9 mouse cellular contexts compared by ENCODE assay signal in the genomic region with DNA sequence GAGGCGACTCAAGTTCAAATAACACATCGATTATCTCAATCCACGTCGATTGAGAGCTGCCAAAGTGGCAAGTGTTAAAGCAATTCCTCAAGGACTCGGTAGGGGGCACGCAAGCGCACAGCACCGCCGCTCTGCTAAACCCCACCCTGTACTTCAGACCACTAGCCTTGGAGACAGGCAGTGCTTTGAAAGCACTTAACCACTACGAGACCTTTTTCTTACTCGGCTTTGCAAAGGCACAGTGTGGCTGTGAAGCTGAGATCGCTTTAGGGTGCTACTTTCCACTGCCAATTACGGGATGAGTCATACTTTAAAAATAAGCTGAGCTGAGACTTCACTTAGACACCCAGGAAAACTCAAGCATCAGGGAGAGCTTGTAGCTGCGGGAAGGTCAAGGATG. TPM values are rescaled to one million over a fixed set of nuclear protein-coding genes. Genes with fewer than 3 reads are reported as not detected.
DNase-seq lines count a peak whose midpoint lies in the region; ATAC-seq and TF ChIP-seq lines count a peak whose summit lies in the region.
"Had no signal": no experiment of that assay in that cellular context is flagged by ENCODE, and none has a peak within 500 bp of the region (broad histone marks: within the 10 kb centered on the region; RNA-seq: fewer than 3 reads in every experiment).

No protein-coding gene starts in this region.

- H3K4me1 ChIP-seq in E14TG2a.4 (replicated peaks; ENCODE audit: low read depth, low read length), result peaks cover 50% of the 10 kb centered on the region
- H3K4me1 ChIP-seq in embryonic facial prominence, embryonic 14.5 days (ENCODE audit: control insufficient read depth, insufficient read depth, low read length), result no peaks in the 10 kb centered on the region
- H3K4me1 ChIP-seq in heart, embryonic 12.5 days (replicated peaks), result peaks cover 16% of the 10 kb centered on the region; the same call in 1 of the 2 replicates
- H3K4me1 ChIP-seq in lung, adult 2 months (ENCODE audit: control insufficient read depth, insufficient read depth, low read length), result no peaks in the 10 kb centered on the region

- ATAC-seq in embryonic facial prominence, embryonic 14.5 days (ENCODE audit: low read depth), result peak; percentile 82
- peak; percentile 74; the same call in 1 of the 2 replicates for ATAC-seq in heart, embryonic 12.5 days (ENCODE audit: insufficient number of reproducible peaks, low FRiP score)

- TF ChIP-seq CTCF in E14TG2a.4 (conservative IDR thresholded peaks at IDR 0.05; ENCODE audit: low read length), result peak; percentile 80
- TF ChIP-seq CTCF in lung, adult 2 months (IDR thresholded peaks at IDR 0.05; ENCODE audit: insufficient read depth, low read length), result peak; percentile 87

- WGBS in embryonic facial prominence, embryonic 14.5 days, result 9% methylated on average over 14 of the region's 14 CpGs
- 5% methylated on average over 14 of the region's 14 CpGs for WGBS in heart, embryonic 12.5 days
- 5% methylated on average over 14 of the region's 14 CpGs for WGBS in lung, adult 2 months

- H3K9me3 ChIP-seq in E14TG2a.4 (ENCODE audit: low read length), result peaks cover 10% of the 10 kb centered on the region
- 0 out of 2 replicates have a peak, but pooled peaks cover 4% of the 10 kb centered on the region for H3K9me3 ChIP-seq in embryonic facial prominence, embryonic 14.5 days (ENCODE audit: control insufficient read depth, low read length)
- no peaks in the 10 kb centered on the region for H3K9me3 ChIP-seq in heart, embryonic 12.5 days (replicated peaks)
- H3K9me3 ChIP-seq: liver, embryonic 15.5 days had no signal

- H3K4me3 ChIP-seq in E14TG2a.4 (replicated peaks; ENCODE audit: low read length), result peak overlapping the region; percentile 32; the same call in 1 of the 2 replicates
- H3K4me3 ChIP-seq in embryonic facial prominence, embryonic 14.5 days (ENCODE audit: low read depth, low read length), result no peak overlapping the region
- H3K4me3 ChIP-seq in heart, embryonic 12.5 days, result no peak overlapping the region
- no peak overlapping the region for H3K4me3 ChIP-seq in lung, adult 2 months (replicated peaks; ENCODE audit: extremely low read depth, low read depth, low read length)
- H3K4me3 ChIP-seq: liver, embryonic 15.5 days had no signal

- H3K4me2 ChIP-seq in embryonic facial prominence, embryonic 14.5 days (ENCODE audit: low read depth, low read length), result peak overlapping the region; percentile 25; the same call in 1 of the 2 replicates
- peak overlapping the region; percentile 40; the same call in 1 of the 2 replicates for H3K4me2 ChIP-seq in heart, embryonic 12.5 days
- H3K4me2 ChIP-seq: liver, embryonic 15.5 days had no signal

- H3K36me3 ChIP-seq in E14TG2a.4 (ENCODE audit: insufficient read depth, low read length), result no peaks in the 10 kb centered on the region
- no peaks in the 10 kb centered on the region for H3K36me3 ChIP-seq in embryonic facial prominence, embryonic 14.5 days (ENCODE audit: control insufficient read depth, insufficient read depth, low read length)
- no peaks in the 10 kb centered on the region for H3K36me3 ChIP-seq in heart, embryonic 12.5 days
- H3K36me3 ChIP-seq: liver, embryonic 15.5 days had no signal

- H3K27me3 ChIP-seq in E14TG2a.4 (ENCODE audit: insufficient read depth, low read length), result no peaks in the 10 kb centered on the region
- H3K27me3 ChIP-seq in embryonic facial prominence, embryonic 14.5 days (replicated peaks; ENCODE audit: control insufficient read depth, insufficient read depth, low read length), result no peaks in the 10 kb centered on the region
- no peaks in the 10 kb centered on the region for H3K27me3 ChIP-seq in heart, embryonic 12.5 days (replicated peaks)

- H3K9ac ChIP-seq in embryonic facial prominence, embryonic 14.5 days (ENCODE audit: low read depth, low read length), result no peak overlapping the region
- H3K9ac ChIP-seq in heart, embryonic 12.5 days, result no peak overlapping the region
- H3K9ac ChIP-seq: liver, embryonic 15.5 days had no signal

- DNase-seq in adrenal gland, postnatal 25 days, result peak; percentile 61
- DNase-seq in embryonic facial prominence, embryonic 14.5 days (ENCODE audit: low spot score), result peak; percentile 73
- DNase-seq in kidney, postnatal 36 days, result peak; percentile 54 to 83
- DNase-seq in lung, adult 2 months, result peak; percentile 71
- DNase-seq in retina, embryonic 14.5 days (ENCODE audit: low spot score), result peak; percentile 83
- DNase-seq in thymus, postnatal 25 days, result peak; percentile 72

- TF ChIP-seq POLR2A in lung, adult 2 months (IDR thresholded peaks at IDR 0.05; ENCODE audit: borderline replicate concordance, extremely low read depth, low read depth, low read length), result no peak

- H3K27ac ChIP-seq in embryonic facial prominence, embryonic 14.5 days (replicated peaks; ENCODE audit: low read depth, low read length), result no peak overlapping the region
- H3K27ac ChIP-seq in heart, embryonic 12.5 days (ENCODE audit: poor library complexity, severe bottlenecking), result no peak overlapping the region
- H3K27ac ChIP-seq: liver, embryonic 15.5 days had no signal

RNA-seq across cellular contexts. Expression of a gene that starts 9.7 kb away (rescaled TPM):
- 70.1 and 72.0 TPM in 2 replicates for total RNA-seq in adrenal gland, postnatal 25 days (2021)
- polyA plus RNA-seq in embryonic facial prominence, embryonic 14.5 days (2014; fragmentation: Nextera tagmentation; extraction: Ambion mirVana), result 27.6 and 30.2 TPM in 2 replicates
- polyA plus RNA-seq in heart, embryonic 12.5 days (2016; fragmentation: Nextera tagmentation; extraction: Ambion mirVana), result 23.5 and 24.1 TPM in 2 replicates
- 144 and 155 TPM in 2 replicates for polyA plus RNA-seq in lung, adult 2 months (2012; rRNA removed)
